Mouse (Mus musculus) limb, embryonic 11.5 days (tissue): Measurements from ENCODE around the gene Tmem56. TPM values are rescaled to one million over a fixed set of nuclear protein-coding genes. Genes with fewer than 3 reads are reported as not detected.

Source experiments
- ATAC-seq: fragments of 200-750 bp; cut with Nextera tagmentation; 2 replicates; pipeline ENCODE4 v1.8.0; 2017; ENCODE audit warnings: low read depth; ENCODE audit not compliant: insufficient number of reproducible peaks, low FRiP score, low TSS enrichment
- DNase-seq: peaks from one replicate; pipeline ENCODE4 v3.0.0-alpha.2; 2015; ENCODE audit warnings: low spot score
- H3K27ac ChIP-seq: fragments of 300-500 bp; sonication (generic); replicated peaks from 2 replicates; pipeline ENCODE4 v1.5.1; 2014; ENCODE audit warnings: low read depth, mild to moderate bottlenecking, low read length
- H3K27me3 ChIP-seq: fragments of 300-500 bp; sonication (generic); 2 replicates; pipeline ENCODE4 v1.6.1; 2014; ENCODE audit warnings: mild to moderate bottlenecking, low read length, mixed read lengths; ENCODE audit not compliant: control insufficient read depth, insufficient read depth
- H3K36me3 ChIP-seq: fragments of 300-500 bp; sonication (generic); 2 replicates; pipeline ENCODE4 v1.6.1; 2014; ENCODE audit warnings: mild to moderate bottlenecking, low read length, moderate library complexity, mixed read lengths; ENCODE audit not compliant: control insufficient read depth, insufficient read depth
- H3K4me1 ChIP-seq: fragments of 300-500 bp; sonication (generic); 2 replicates; pipeline ENCODE4 v1.6.1; 2014; ENCODE audit warnings: low read length, mixed read lengths; ENCODE audit not compliant: control insufficient read depth, insufficient read depth
- H3K4me2 ChIP-seq: fragments of 300-500 bp; sonication (generic); 2 replicates; pipeline ENCODE4 v1.6.1; 2014; ENCODE audit warnings: low read depth, mild to moderate bottlenecking, moderate library complexity; ENCODE audit not compliant: severe bottlenecking
- H3K4me3 ChIP-seq: fragments of 300-500 bp; sonication (generic); 2 replicates; pipeline ENCODE4 v1.5.1; 2014; ENCODE audit warnings: low read depth, low read length
- H3K9ac ChIP-seq: fragments of 300-500 bp; sonication (generic); 2 replicates; pipeline ENCODE4 v1.6.1; 2014; ENCODE audit warnings: mild to moderate bottlenecking, low read length
- H3K9me3 ChIP-seq: fragments of 300-500 bp; sonication (generic); 2 replicates; pipeline ENCODE4 v1.6.1; 2016; ENCODE audit warnings: low read length; ENCODE audit not compliant: control insufficient read depth
- WGBS: fragments of 180-500 bp; shearing (Covaris S2); extraction: QIAGEN DNeasy Blood & Tissue Kit; methylation state at CpG from one replicate; pipeline ENCODE4 v1.1.7; 2014; 5-methylcytosine and 5-hydroxymethylcytosine counted together
- polyA plus RNA-seq: library from polyadenylated mRNA; unstranded; fragments of >200 nt; fragmentation: Nextera tagmentation; extraction: Ambion mirVana; gene quantifications from 2 replicates; pipeline ENCODE4 v1.2.1, GENCODE M21; 2014

Tmem56 gene
- polyA plus RNA-seq, 1 experiment from 2014 or later, result 0.95 TPM

DNA sequence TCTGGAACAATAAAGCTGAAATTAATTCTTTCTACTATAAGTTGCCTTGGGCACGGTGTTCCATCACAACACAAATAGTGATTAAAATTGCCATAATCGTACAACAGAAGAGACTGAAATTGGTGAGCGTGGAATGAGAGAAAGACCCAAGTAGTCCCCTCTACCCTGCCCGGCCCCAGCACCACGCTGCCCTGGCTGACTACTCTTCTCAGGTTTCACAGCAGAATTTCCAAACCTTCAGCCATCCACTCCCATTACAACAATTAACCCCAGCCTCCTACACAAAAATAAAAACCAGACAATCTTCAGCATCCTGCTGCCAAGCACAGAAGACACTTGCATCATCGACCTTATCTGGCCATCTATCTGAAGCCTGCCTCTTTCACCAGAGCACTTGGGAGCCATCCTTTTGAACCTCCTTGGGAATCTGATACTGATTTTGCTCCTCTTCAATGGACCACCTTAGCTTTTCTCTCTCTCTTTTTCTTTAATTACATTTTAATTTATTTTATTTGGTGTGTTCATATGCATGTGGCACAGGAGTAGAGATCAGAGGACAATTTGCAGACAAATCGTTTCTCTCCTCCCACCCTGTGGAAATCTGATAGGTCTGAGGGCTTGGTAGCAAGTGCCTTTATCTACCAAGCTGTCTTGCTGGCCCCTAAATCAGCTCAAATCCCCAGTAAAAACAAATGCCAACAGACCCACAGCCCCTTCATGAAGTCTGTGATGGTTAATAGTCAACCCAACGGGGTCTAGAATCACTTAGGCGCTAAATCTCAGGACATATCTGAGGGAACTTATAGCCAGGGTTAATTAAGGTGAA, 40.6 kb downstream of the Tmem56 start:
- Histone ChIP-seq H3K4me2 (no peak overlapping the region), H3K4me1 (peaks cover 23% of the 10 kb centered on the region), H3K4me3 (no peak overlapping the region), H3K9me3 (no peaks in the 10 kb centered on the region), H3K9ac (no peak overlapping the region), H3K27ac (no peak overlapping the region), H3K27me3 (no peaks in the 10 kb centered on the region), H3K36me3 (no peaks in the 10 kb centered on the region)
- DNase-seq (peak; percentile 50), ATAC-seq (0 out of 2 replicates have a peak, but pooled peaks have one; percentile 55)
- WGBS, result 37% methylated on average over 9 of the region's 9 CpGs

DNA sequence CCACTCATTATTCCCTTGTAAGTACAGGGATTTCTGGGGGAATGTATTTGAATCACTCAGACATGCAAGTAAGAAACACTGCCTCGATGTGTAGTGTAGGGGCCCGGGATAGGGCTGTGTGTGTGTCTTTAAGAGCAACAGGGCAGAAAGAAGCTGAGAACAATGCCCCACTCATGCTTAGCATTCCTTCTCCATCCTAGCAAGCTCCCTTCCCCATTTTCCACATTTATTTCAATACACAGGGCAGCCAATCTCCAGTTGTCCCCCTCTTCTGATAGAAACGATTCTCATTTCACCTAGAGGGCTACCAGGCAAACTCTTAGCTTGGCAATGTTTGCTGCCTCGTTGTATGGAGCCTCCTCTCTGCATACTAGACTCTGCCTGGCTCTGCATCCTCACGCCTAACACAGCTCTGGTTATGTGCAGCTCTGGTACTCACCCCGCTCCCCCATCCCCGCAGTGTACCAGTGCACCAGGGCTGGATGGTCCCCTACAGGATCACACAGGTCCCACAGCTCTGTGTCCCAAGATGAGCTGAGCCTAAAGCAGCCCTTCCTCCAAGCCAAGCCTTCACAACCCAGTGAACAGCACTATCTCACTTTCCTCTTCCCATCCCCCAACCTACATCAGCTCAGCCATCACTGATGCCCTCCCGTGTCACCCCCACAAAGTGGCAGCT, 42.4 kb downstream of the Tmem56 start:
- Histone ChIP-seq H3K4me1 (peaks cover 23% of the 10 kb centered on the region), H3K9me3 (no peaks in the 10 kb centered on the region), H3K9ac (no peak overlapping the region), H3K4me2 (no peak overlapping the region), H3K36me3 (no peaks in the 10 kb centered on the region), H3K27me3 (no peaks in the 10 kb centered on the region), H3K27ac (no peak overlapping the region), H3K4me3 (no peak overlapping the region)
- WGBS, result 68% methylated on average over 8 of the region's 8 CpGs
- no peak for DNase-seq
- peak; percentile 69; the same call in 1 of the 2 replicates for ATAC-seq

DNA sequence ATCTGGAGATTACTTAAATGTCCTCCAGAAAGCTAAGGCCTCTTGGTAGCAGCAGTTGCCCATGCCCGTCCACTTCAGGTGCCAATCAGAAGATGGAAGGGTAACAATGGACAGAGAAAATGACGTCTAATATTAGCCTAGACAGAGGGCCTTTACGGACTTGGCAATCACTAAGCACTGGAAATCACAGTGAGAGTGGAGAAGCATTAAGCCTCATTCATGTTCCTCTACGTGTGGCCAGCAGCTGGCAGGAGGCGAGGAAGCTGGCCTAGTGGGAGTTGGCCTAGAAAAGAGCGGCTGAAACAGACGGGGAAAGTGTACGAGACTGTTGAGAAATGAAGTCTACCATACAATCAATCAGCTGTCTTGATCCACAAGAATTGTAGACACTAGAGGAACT, 43.8 kb downstream of the Tmem56 start:
- 87% methylated on average over 8 of the region's 8 CpGs for WGBS

DNA sequence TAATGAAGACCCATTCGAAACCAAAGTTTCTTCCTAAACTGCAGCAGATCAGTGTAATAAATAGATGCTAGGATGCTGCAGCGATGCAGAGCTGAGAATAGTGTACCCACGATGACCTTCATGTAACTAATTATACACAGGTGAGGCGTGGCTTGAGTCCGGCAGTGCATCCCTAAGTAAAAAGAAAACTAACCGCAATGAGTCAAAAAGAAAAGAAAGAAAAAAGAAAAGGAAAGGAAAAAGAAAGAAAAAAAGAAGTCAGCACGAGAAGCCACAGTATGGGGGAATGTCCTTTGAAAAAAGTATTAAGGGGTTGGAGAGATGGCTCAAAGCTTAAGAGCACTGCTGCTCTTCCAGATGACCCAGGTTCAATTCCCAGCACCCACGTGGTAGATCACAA, 58.1 kb downstream of the Tmem56 start:
- no peak for DNase-seq

More for the DNA sequence above, 43.8 kb downstream of the Tmem56 start:
- DNase-seq (no peak), ATAC-seq (no peak)
- no peak overlapping the region for H3K9ac ChIP-seq
- H3K4me3 ChIP-seq, result no peak overlapping the region
- no peaks in the 10 kb centered on the region for H3K36me3 ChIP-seq
- no peak overlapping the region for H3K4me2 ChIP-seq
- peaks cover 23% of the 10 kb centered on the region for H3K4me1 ChIP-seq
- no peaks in the 10 kb centered on the region for H3K9me3 ChIP-seq
- no peak overlapping the region for H3K27ac ChIP-seq
- H3K27me3 ChIP-seq, result no peaks in the 10 kb centered on the region

DNA sequence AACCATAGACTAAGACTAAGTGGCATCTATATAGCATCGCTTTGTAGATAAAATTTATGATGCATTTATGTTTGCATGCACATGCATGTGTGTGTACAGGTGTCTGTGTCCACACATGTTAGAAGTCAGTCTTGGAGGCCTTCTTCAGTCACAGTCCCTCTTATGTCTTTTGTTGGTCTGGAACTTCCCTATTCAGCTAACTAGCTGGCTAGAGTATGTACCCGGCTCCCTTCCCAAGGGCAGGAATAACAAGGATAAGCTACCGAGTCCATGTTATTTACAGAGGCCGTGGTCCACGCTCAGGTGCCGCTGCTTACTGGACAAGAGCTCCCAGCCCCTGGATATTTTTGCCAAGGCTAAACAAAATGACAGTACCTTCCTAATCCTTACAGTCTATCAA, 58.7 kb downstream of the Tmem56 start:
- Histone ChIP-seq H3K9ac (no peak overlapping the region), H3K4me1 (no peaks in the 10 kb centered on the region; the same call in 1 of the 2 replicates), H3K27me3 (no peaks in the 10 kb centered on the region), H3K36me3 (no peaks in the 10 kb centered on the region), H3K4me3 (no peak overlapping the region), H3K27ac (no peak overlapping the region), H3K4me2 (no peak overlapping the region), H3K9me3 (no peaks in the 10 kb centered on the region)
- no peak for DNase-seq
- ATAC-seq, result no peak
- WGBS, result 94% methylated on average over 6 of the region's 6 CpGs

More for the DNA sequence above, 58.1 kb downstream of the Tmem56 start:
- Histone ChIP-seq H3K27me3 (no peaks in the 10 kb centered on the region), H3K36me3 (no peaks in the 10 kb centered on the region), H3K27ac (no peak overlapping the region), H3K4me2 (no peak overlapping the region), H3K9ac (no peak overlapping the region), H3K4me3 (no peak overlapping the region), H3K4me1 (no peaks in the 10 kb centered on the region; the same call in 1 of the 2 replicates), H3K9me3 (no peaks in the 10 kb centered on the region)
- WGBS, result 92% methylated on average over 8 of the region's 8 CpGs
- no peak for ATAC-seq

DNA sequence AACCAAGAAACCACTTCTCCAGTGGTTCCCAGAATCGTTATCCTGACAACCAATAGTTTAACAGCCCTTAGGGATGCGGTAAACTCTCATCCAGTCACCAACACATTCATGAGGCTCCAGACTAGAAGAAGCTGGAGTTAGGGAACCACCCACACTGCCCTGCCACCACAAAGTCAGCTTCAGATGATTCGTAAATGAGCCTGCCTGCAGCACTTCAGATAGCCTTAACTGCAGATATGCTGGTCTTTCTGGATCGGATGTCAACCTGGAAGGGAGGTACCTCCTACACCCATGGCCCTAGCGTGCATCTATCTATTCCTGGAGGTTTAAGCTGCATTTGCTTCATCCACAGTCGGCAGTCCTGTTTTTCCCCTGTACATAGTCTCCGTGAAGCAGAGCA, 60.9 kb downstream of the Tmem56 start:
- ATAC-seq (no peak), DNase-seq (no peak)
- H3K36me3 ChIP-seq, result no peaks in the 10 kb centered on the region
- no peaks in the 10 kb centered on the region for H3K27me3 ChIP-seq
- H3K27ac ChIP-seq, result no peak overlapping the region
- H3K4me3 ChIP-seq, result no peak overlapping the region
- no peak overlapping the region for H3K9ac ChIP-seq
- H3K4me1 ChIP-seq, result no peaks in the 10 kb centered on the region
- 76% methylated on average over 7 of the region's 7 CpGs for WGBS
- H3K9me3 ChIP-seq, result no peaks in the 10 kb centered on the region
- no peak overlapping the region for H3K4me2 ChIP-seq

DNA sequence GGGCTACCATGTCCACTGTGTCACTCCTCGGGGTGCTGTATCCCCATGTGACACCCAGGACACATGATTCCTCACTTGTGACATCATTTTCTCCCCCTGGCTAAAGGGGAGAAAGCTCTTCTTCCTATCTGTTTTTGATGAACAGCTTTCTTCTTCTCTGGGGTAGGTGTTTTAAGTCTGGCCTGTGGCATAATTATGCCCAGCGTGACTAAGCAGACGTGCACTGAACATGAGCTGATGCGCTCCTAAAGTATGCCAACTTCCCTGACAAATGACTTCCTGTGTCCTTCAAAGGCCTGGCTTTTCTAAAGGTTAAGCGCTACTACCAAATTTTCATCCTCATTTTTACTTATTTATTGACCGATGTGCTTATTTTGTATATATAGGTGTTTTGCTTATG, 65.9 kb downstream of the Tmem56 start:
- H3K4me3 ChIP-seq, result no peak overlapping the region
- ATAC-seq (no peak), DNase-seq (no peak)
- 70% methylated on average over 6 of the region's 6 CpGs for whole genome bisulfite sequencing
- H3K36me3 ChIP-seq, result no peaks in the 10 kb centered on the region
- H3K4me2 ChIP-seq, result no peak overlapping the region
- no peak overlapping the region for H3K9ac ChIP-seq
- H3K9me3 ChIP-seq, result no peaks in the 10 kb centered on the region
- no peaks in the 10 kb centered on the region for H3K4me1 ChIP-seq
- H3K27me3 ChIP-seq, result no peaks in the 10 kb centered on the region
- no peak overlapping the region for H3K27ac ChIP-seq

DNA sequence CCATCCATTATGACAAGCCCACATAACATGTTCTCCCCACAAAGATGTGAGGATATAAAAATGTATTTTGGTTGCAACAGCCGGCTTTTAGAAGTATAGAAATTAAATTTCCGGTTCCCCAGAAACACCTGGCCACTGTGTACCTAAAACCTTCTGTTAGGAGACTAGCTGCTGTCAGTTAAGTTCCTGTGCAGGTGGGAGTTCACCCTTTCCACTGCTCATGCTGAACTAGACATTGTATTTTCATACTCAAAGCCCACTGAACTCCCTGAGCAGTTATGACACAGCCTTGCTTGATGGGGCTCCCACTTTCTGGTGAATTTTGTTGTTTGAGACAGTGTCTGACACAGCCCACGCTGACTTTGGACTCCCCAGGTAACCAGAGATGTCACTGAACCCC, 69.4 kb downstream of the Tmem56 start:
- WGBS, result 86% methylated on average over 3 of the region's 3 CpGs
- H3K9me3 ChIP-seq, result no peaks in the 10 kb centered on the region
- H3K9ac ChIP-seq, result no peak overlapping the region
- DNase-seq (no peak), ATAC-seq (no peak)
- no peaks in the 10 kb centered on the region for H3K27me3 ChIP-seq
- no peaks in the 10 kb centered on the region for H3K36me3 ChIP-seq
- H3K4me1 ChIP-seq, result no peaks in the 10 kb centered on the region
- H3K27ac ChIP-seq, result no peak overlapping the region
- H3K4me2 ChIP-seq, result no peak overlapping the region
- no peak overlapping the region for H3K4me3 ChIP-seq
